Mouse (Mus musculus) midbrain, embryonic 10.5 days (tissue): ENCODE results near the gene Olfr1276. TPM values are rescaled to one million over a fixed set of nuclear protein-coding genes. Genes with fewer than 3 reads are reported as not detected.

ENCODE experiments used
- DNase-seq: peaks from one replicate; pipeline ENCODE4 v3.0.0-alpha.2; 2017; ENCODE audit warnings: low spot score
- H3K27ac ChIP-seq: fragments of 300-500 bp; sonication (generic); replicated peaks from 2 replicates; pipeline ENCODE4 v1.5.1; 2016; ENCODE audit warnings: mild to moderate bottlenecking
- H3K27me3 ChIP-seq: fragments of 300-500 bp; sonication (generic); 2 replicates; pipeline ENCODE4 v1.6.1; 2016; ENCODE audit warnings: low read depth, mild to moderate bottlenecking; ENCODE audit not compliant: poor library complexity, severe bottlenecking
- H3K36me3 ChIP-seq: fragments of 300-500 bp; sonication (generic); 2 replicates; pipeline ENCODE4 v1.6.1; 2016; ENCODE audit warnings: mild to moderate bottlenecking, moderate library complexity
- H3K4me1 ChIP-seq: fragments of 300-500 bp; sonication (generic); 2 replicates; pipeline ENCODE4 v1.6.1; 2016
- H3K4me3 ChIP-seq: fragments of 300-500 bp; sonication (generic); 2 replicates; pipeline ENCODE4 v1.5.1; 2016; ENCODE audit warnings: mild to moderate bottlenecking, moderate library complexity
- H3K9me3 ChIP-seq: fragments of 300-500 bp; sonication (generic); replicated peaks from 2 replicates; pipeline ENCODE4 v1.6.1; 2016; ENCODE audit warnings: mild to moderate bottlenecking
- WGBS: fragments of 180-500 bp; shearing (Covaris S2); methylation state at CpG from one replicate; pipeline ENCODE4 v1.1.7; 2016; 5-methylcytosine and 5-hydroxymethylcytosine counted together
- polyA plus RNA-seq: library from polyadenylated mRNA; unstranded; fragments of >200 nt; fragmentation: Nextera tagmentation; extraction: Ambion mirVana; gene quantifications from 2 replicates; pipeline ENCODE4 v1.2.1, GENCODE M21; 2016

Olfr1276 gene
- not detected in 2 replicates for polyA plus RNA-seq

GRCm38 (mm10) chr2:111254216-111254615 lies at the start of gene Olfr1276:
Gene Olfr1276 (plus strand): TSS chr2:111254516.
- H3K27me3 ChIP-seq: no peaks in the 10 kb centered on the region
- H3K4me3 ChIP-seq: no peak within 1 kb of the TSS
- no peak for DNase-seq
- no peaks in the 10 kb centered on the region for H3K4me1 ChIP-seq
- H3K9me3 ChIP-seq: no peaks in the 10 kb centered on the region
- H3K36me3 ChIP-seq: no peaks in the 10 kb centered on the region
- H3K27ac ChIP-seq: no peak within 1 kb of the TSS

- 89% methylated on average over 6 of the region's 6 CpGs for WGBS
- DNase-seq: no peak
- H3K36me3 ChIP-seq: no peaks in the 10 kb centered on the region
- H3K9me3 ChIP-seq: no peaks in the 10 kb centered on the region
- no peaks in the 10 kb centered on the region for H3K4me1 ChIP-seq
- H3K27me3 ChIP-seq: no peaks in the 10 kb centered on the region
- H3K4me3 ChIP-seq: no peak within 1 kb of the TSS
- H3K27ac ChIP-seq: no peak within 1 kb of the TSS
Observed at GRCm38 (mm10) chr2:111229502-111229901, 24.8 kb upstream of the Olfr1276 start, which contains the start of gene 4930430A15Rik. Gene 4930430A15Rik (minus strand): TSS chr2:111229602.

- H3K4me1 ChIP-seq: no peaks in the 10 kb centered on the region
- no peak within 1 kb of the TSS for H3K27ac ChIP-seq
- no peaks in the 10 kb centered on the region for H3K9me3 ChIP-seq
- H3K4me3 ChIP-seq: no peak within 1 kb of the TSS
- WGBS: 90% methylated on average over 1 of the region's 1 CpGs
- H3K36me3 ChIP-seq: no peaks in the 10 kb centered on the region
- no peak for DNase-seq
- no peaks in the 10 kb centered on the region for H3K27me3 ChIP-seq
Observed at GRCm38 (mm10) chr2:111235186-111235585, 19.1 kb upstream of the Olfr1276 start, which contains the start of gene Olfr1275. Gene Olfr1275 (minus strand): TSS chr2:111235286.

- Histone ChIP-seq H3K4me1 (no peaks in the 10 kb centered on the region), H3K27me3 (no peaks in the 10 kb centered on the region), H3K4me3 (no peak within 1 kb of the TSS), H3K9me3 (no peaks in the 10 kb centered on the region), H3K27ac (no peak within 1 kb of the TSS), H3K36me3 (no peaks in the 10 kb centered on the region)
- 83% methylated on average over 2 of the region's 2 CpGs for WGBS
- no peak for DNase-seq
Observed at GRCm38 (mm10) chr2:111274006-111274405, 19.7 kb downstream of the Olfr1276 start, which contains the start of gene Olfr1277. Gene Olfr1277 (minus strand): TSS chr2:111274106.

- Histone ChIP-seq H3K27me3 (no peaks in the 10 kb centered on the region), H3K27ac (no peak within 1 kb of the TSS), H3K4me3 (no peak within 1 kb of the TSS), H3K36me3 (no peaks in the 10 kb centered on the region), H3K9me3 (no peaks in the 10 kb centered on the region), H3K4me1 (no peaks in the 10 kb centered on the region)
- no peak for DNase-seq
Observed at GRCm38 (mm10) chr2:111289836-111290235, 35.5 kb downstream of the Olfr1276 start, which contains the start of gene Olfr1278. Gene Olfr1278 (plus strand): TSS chr2:111290136.

GRCm38 (mm10) chr2:111298541-111298940 lies 44.2 kb downstream of the Olfr1276 start:
- Histone ChIP-seq H3K9me3 (no peaks in the 10 kb centered on the region), H3K4me3 (no peak overlapping the region), H3K27ac (no peak overlapping the region), H3K27me3 (no peaks in the 10 kb centered on the region), H3K36me3 (no peaks in the 10 kb centered on the region), H3K4me1 (no peaks in the 10 kb centered on the region)
- DNase-seq: no peak

GRCm38 (mm10) chr2:111300374-111300773 lies 46.1 kb downstream of the Olfr1276 start, which contains the start of gene Olfr1279:
Gene Olfr1279 (plus strand): TSS chr2:111300635.
- no peak for DNase-seq
- no peaks in the 10 kb centered on the region for H3K4me1 ChIP-seq
- H3K27ac ChIP-seq: no peak within 1 kb of the TSS
- no peak within 1 kb of the TSS for H3K4me3 ChIP-seq
- no peaks in the 10 kb centered on the region for H3K27me3 ChIP-seq
- no peaks in the 10 kb centered on the region for H3K9me3 ChIP-seq
- H3K36me3 ChIP-seq: no peaks in the 10 kb centered on the region

Other genes starting within 250 kb of the Olfr1276 start
- not detected in 2 replicates for gene Gm13941, start 148.5 kb upstream of the Olfr1276 start, polyA plus RNA-seq
- not detected in 2 replicates for gene Gm15130, start 101.6 kb upstream of the Olfr1276 start, polyA plus RNA-seq
- gene 4930430A15Rik, start 24.9 kb upstream of the Olfr1276 start, polyA plus RNA-seq: not detected in 2 replicates
- gene Olfr1275, start 19.2 kb upstream of the Olfr1276 start, polyA plus RNA-seq: not detected in 2 replicates
- gene Olfr1277, start 19.6 kb downstream of the Olfr1276 start, polyA plus RNA-seq: not detected in 2 replicates
- gene Olfr1278, start 35.6 kb downstream of the Olfr1276 start, polyA plus RNA-seq: not detected in 2 replicates
- gene Olfr1279, start 46.1 kb downstream of the Olfr1276 start, polyA plus RNA-seq: not detected in 2 replicates
- gene Olfr1280, start 59.5 kb downstream of the Olfr1276 start, polyA plus RNA-seq: not detected in 2 replicates
- gene Olfr1281, start 72.0 kb downstream of the Olfr1276 start, polyA plus RNA-seq: not detected in 2 replicates
- not detected in 2 replicates for gene Olfr1282, start 81.6 kb downstream of the Olfr1276 start, polyA plus RNA-seq
- not detected in 2 replicates for gene Olfr1283, start 112.3 kb downstream of the Olfr1276 start, polyA plus RNA-seq
- gene Olfr1284, start 121.0 kb downstream of the Olfr1276 start, polyA plus RNA-seq: not detected in 2 replicates
- not detected in 2 replicates for gene Olfr1286, start 168.6 kb downstream of the Olfr1276 start, polyA plus RNA-seq
- not detected in 2 replicates for gene Olfr1287, start 194.6 kb downstream of the Olfr1276 start, polyA plus RNA-seq
- gene Olfr1288, start 219.6 kb downstream of the Olfr1276 start, polyA plus RNA-seq: not detected in 2 replicates
- gene Olfr1289, start 226.3 kb downstream of the Olfr1276 start, polyA plus RNA-seq: not detected in 2 replicates
- not detected in 2 replicates for gene Olfr1290, start 239.3 kb downstream of the Olfr1276 start, polyA plus RNA-seq
- gene Olfr1291-ps1, start 242.7 kb downstream of the Olfr1276 start, polyA plus RNA-seq: not detected in 2 replicates